Mouse (Mus musculus): Measurements from ENCODE around the gene Abca6.
A peak's percentile ranks its signal among the peaks of the same experiment; 100 is the strongest.

Gene Abca6

DNA sequence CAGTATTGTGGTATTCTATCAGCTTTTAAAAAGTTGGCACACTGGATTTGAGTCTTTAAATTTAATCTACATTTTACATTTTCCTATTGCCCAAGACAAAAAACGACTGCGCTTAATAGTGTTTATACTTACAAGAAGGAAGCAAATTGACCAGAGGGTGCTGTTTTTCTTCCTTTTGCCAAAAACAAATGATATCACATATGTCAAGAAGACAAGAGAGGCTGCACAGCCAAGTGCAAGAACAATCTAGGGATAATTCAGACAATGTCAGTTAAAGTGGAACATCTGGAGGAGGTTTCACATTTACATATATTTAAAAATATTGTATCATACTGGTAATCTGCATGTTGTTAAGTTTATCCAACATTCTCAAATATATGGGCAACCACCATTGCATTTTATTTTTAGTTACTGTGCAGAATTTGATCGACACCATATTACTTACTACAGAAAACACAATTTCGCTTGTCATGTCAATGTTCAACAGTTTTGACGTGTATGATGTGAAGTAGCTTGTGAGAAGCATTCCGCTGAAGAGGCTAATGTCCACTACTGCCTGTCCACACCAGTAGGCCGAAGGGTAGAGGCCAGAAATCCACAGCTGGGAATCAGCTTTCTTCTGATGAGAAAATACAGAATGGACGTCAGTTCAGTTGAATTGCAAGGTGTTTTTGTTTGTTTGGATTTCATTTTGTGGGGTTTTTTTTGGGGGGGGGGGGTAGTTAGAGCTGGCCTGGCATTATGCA lies 54.8 kb downstream of the Abca6 start:
- no peak for DNase-seq (ENCODE audit: extremely low read depth, low read depth)

DNA sequence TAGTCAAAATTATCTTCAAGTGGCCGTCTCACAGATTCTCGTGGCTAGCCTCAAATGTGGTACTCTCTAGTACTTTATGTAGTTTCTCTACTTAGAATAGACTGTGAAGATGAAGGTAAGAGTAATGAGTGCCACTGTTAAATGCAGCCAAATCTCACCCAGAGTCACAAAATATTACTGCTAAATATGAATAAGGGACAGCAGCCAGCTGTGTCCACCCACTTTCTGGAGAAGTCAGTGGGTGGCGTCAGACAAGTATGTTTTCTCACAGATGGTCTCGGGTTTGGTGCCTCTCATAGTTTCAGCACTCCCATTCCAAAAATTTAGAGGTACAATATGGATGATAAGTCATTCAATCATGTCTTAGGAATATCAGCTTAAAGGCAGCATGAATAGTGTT lies 56.3 kb downstream of the Abca6 start:
- DNase-seq (ENCODE audit: extremely low read depth, low read depth) = no peak

DNA sequence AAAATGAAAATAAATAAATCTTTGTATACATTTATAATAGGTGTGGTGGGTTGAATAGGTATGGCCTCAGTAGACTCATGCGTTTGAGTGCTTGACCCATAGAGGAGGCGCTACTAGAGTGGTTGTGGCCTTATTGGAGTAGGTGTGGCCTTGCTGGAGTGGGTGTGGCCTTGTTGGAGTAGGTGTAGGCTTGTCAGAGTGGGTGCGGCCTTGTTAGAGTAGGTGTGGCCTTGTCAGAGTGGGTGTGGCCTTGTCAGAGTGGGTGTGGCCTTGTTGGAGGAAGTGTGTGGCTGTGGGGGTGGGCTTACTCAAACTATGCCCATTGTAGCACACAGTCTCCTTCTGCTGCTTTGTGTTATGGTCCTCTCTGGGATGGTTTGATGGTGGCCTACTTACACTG lies 80.4 kb downstream of the Abca6 start:
- DNase-seq (ENCODE audit: extremely low read depth, low read depth) = no peak

DNA sequence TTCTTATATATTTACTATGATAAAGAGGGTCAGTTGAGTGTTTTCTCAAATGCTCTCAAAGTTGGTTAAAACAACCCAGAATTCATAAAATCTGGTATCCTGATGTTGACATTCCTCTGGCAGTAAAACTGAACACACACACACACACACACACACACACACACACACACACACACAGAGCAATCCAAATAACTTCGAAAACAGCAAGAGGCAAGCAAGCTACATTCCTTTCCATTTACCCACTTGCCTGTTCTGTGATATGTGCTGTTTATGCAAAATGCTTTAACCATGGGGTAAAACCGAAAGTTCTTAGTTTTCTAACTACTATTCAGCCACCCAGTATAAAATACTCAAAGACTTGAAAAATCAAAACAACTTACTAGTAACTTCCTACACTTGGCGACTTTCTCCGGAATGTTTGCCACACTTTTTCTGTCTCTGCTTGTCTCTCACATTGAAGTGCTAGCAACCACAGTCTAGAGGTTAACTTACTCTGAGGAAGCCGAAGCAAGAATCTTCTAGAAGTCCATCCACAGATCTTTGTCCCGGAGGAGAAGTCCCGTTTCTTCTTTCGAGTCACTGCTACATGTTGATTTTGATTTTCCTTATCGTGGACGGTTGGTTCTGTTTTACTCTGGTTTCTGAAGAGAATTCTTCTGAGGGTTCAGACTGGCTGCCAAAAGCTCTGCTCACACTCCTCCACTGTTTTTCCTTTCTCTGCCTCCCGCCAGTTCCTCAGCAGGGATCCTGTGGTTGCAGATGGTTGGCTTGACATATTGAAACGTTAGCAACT lies 83.9 kb downstream of the Abca6 start, which contains the start of gene Abca9:
TSS of gene Abca9 (minus strand) at position 738 of the 793 bp plus-strand sequence.
- no peak for DNase-seq (ENCODE audit: extremely low read depth, low read depth)

DNA sequence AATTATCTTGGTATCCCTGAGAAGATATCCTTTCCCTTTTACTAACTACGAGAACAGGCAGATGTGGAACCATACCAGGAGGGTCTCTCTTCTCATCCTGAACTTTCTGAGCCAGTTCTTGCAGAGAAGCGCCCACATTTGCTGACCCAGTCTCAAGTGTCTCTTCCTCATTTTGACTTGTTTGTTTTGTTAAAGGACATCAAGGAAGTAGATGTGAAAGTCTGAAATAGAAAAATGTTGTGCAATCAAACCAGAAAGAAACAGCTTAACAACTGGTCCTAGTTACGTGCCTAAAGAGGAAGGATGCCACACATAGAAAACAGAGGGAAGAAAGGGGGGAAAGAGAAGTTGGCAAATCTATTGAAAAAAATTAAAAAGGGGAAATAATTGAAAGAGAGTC lies 85.8 kb downstream of the Abca6 start:
- DNase-seq (ENCODE audit: extremely low read depth, low read depth) = peak; percentile 6

DNA sequence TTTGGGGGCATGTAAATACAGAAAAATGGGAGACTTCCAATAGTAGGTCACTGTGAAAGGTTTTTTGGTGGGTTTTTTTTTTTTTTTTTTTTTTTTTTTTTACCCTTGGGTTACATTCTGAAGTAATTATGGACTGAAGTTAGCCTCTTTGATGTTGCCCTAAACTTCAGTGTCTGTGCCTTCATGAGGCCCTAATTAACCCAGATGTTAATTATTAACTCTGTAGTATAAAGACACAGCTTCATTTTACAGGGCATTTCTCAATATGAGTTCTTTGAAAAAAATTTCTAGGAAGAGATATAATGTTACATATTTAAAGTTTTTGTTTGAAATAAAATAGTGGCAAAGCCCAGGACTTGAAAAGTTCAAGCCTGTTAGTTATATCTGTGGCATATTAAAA lies 86.2 kb downstream of the Abca6 start:
- no peak for DNase-seq (ENCODE audit: extremely low read depth, low read depth)

DNA sequence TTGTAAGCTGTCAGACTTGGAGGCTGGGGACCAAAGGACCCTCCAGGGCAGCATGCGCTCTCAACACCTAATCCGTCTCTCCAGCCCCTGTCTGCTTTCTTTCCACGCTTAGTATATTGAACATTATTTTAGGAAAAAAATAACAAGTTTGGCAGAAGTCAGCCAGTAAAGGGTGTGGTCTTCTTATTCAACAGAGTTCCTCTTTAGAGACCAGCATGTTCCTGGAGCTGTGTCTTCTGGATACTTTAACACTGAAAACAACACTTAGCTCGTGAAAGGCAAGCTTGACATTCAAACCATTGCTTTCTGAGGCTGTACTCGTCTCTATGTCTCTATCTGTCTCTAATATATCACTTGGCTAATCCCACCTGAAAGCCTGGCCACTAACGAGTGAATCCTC lies 94.5 kb downstream of the Abca6 start:
- DNase-seq (ENCODE audit: extremely low read depth, low read depth) = no peak

DNA sequence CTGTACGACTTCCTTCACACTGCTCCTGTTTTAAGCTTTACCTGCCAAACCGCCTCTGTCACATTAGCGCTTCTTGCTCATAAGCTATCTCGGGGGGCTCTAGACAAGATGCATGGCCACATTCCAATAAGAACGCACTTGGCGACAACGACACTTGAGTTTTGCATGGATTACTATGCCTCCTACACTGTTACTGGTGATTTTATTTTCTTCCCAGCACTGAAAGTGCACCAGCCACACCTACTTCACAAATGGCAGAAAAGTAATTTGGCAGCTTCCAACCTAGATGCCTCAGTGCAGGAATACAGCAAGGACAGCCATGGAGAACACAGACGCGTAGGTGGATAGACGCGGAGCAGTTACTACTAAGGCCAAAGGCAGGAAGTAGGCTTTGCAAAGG lies 95.6 kb downstream of the Abca6 start:
- DNase-seq (ENCODE audit: extremely low read depth, low read depth) = no peak

DNA sequence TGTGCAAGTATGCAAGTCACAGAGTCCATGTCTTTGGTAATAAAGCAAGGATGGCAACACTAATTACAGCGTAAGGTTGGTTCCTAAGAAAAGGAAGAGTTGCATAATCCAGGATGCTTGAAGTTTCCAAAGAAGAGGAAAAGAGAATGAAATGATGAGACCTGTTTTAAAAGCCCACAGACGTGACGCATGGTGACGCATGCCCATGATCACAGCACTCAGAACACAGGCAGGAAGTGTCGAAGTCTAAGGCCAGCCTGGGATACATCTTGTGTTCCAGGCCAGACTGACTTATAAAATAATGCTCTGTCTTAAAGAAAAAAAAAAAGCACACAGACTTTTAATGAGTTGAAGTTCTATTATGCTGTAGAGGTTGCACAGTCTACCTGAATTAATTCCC lies 103.9 kb downstream of the Abca6 start:
- DNase-seq (ENCODE audit: extremely low read depth, low read depth) = no peak

DNA sequence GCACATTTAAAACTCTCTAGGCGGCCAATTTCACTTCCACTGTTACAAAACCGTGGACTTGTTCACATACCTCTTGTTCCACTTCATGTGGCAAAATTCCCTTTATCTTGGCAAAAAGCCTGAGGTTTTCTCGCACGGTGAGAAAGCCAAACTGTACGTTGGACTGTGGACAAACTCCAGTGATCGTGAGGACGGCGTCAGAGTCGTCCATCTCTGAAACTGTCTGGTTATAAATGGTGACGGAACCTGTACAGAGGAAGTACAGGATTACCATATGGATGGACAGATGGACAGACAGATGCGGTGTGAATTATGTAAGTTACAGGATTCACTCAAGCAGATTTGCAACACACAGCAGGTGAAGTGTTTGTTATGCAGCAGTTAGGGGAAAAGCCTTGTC lies 106.2 kb downstream of the Abca6 start:
- no peak for DNase-seq (ENCODE audit: extremely low read depth, low read depth)

DNA sequence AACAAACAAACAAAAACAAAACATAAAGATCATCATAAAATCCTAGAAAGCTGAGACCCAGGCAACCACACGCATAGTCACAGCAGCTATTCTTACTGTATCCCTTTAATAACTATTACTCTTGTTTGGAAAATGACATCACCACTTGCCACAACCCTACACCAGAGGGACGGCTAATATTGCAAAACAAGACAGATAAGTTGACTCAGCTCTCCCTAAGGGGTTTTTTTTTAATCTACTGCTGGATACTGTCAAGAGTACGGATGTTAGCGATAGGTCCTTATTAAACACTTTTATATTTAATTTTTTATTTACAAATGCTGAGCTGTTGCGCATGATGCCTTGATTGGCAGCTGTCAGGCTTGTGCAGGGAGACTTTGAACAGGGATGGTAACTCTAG lies 120.8 kb downstream of the Abca6 start:
- no peak for DNase-seq (ENCODE audit: extremely low read depth, low read depth)
